In genomic region chr6:39377311-39377827, GRCm38 (mm10) we compare ENCODE assay signal across 8 mouse cellular contexts. TPM values are rescaled to one million over a fixed set of nuclear protein-coding genes. Genes with fewer than 3 reads are reported as not detected.
DNase-seq lines count a peak whose midpoint lies in the region; ATAC-seq lines count a peak whose summit lies in the region.

Gene Slc37a3 (minus strand): TSS chr6:39377675.

- ATAC-seq in megakaryocyte, adult 5-6 weeks (ENCODE audit: poor library complexity, severe bottlenecking), result peak; percentile 53

- DNase-seq in adipocyte (ENCODE audit: low spot score), result peak; percentile 80
- DNase-seq in embryo, embryonic 10 days (ENCODE audit: low spot score), result peak; percentile 94
- DNase-seq in gastrocnemius, postnatal 10 days, result peak; percentile 85
- peak; percentile 93 for DNase-seq in induced T-regulatory cell, adult 2 months (ENCODE audit: low read depth)
- peak; percentile 74 to 88 for DNase-seq in left cerebral cortex, adult 8-10 months (ENCODE audit: low spot score in 2 of 2)
- DNase-seq in right cerebral cortex, adult 2 months (ENCODE audit: low spot score in 2 of 2), result peak; percentile 90 to 92
- DNase-seq in urinary bladder, postnatal 10 days (ENCODE audit: low spot score), result peak; percentile 65

RNA-seq across cellular contexts. Expression of gene Slc37a3, which starts in this region (rescaled TPM):
- 10 to 100 TPM; 21.0 to 32.2 TPM for total RNA-seq in gastrocnemius, postnatal 10 days (2021)
- total RNA-seq in left cerebral cortex, adult 8-10 months (2022), result 10 to 100 TPM; 56.9 to 64.9 (median 58.8) TPM
- 3.7 and 5.5 TPM in 2 replicates for total RNA-seq in megakaryocyte, adult 5-6 weeks (2015)
- total RNA-seq in megakaryocyte, adult 5-6 weeks (2017), result 6.0 and 27.4 TPM in 2 replicates

Comparison
In these comparisons a context has a peak if more than half of its experiments do, and no peak if none do; other contexts are left out.
1. Peak in every context shown above with its lines: DNase-seq and ATAC-seq.